Mouse (Mus musculus) heart, postnatal 0 days (tissue): ENCODE measurements around the gene Fbln7.
A peak's percentile ranks its signal among the peaks of the same experiment; 100 is the strongest.

Experiments
- CTCF ChIP-seq: IDR thresholded peaks from 2 replicates; pipeline ENCODE4 v1.5.1; 2016; ENCODE audit warnings: antibody characterized with exemption, control low read depth, low read depth
- EP300 ChIP-seq: IDR thresholded peaks from 2 replicates; pipeline ENCODE4 v1.6.1; 2016; ENCODE audit warnings: antibody characterized with exemption, low read depth

DNA sequence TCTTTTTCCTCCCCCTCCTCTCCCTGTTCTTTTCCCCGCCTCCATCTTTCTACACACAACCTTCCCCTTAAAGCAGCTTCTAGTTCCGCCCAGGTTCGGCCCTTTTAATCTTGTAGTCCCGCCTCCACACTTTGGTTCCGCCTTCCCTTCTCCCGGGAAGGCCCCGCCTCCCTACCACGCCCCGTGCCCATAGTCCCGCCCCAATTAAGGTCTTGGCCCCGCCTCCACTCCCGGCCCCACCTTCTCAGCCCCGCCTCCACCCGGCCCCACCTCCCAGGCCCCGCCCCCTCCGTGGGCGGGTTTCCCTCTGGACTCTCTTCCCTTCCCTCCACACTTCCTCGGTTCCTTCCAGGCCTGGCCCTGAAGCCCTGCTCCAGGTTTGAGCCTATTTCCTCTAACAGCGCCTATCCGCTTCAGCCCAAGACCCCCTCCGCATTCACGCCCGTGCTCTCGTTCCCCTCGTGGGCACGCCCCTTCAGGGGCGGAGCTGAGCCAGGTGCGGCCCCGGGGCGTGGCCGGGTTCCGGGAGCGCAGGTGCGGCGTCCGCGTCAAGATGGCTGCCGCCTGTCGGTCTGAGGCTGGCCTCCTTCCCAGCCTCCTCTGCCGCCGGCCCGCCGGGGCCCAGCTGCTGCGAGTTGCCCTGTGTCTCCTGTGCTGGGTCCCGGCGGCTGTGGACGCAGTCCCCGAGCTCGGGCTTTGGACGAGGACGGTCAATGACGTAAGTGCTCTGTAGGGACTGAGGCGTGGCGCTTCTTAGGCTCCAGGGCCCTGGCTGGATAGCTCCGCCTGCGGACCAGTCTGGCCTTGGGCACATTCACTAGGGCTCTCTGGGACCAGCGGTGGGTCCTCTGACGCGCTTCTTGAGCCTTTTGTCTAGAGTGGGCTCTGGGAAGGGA is 44.7 kb upstream of the Fbln7 start, which contains the start of gene Tmem87b:
- TF ChIP-seq CTCF = 0 out of 2 replicates have a peak, but pooled peaks have one; percentile 6
- TF ChIP-seq EP300 = 0 out of 2 replicates have a peak, but pooled peaks have one; percentile 45
